Mouse (Mus musculus) embryonic facial prominence, embryonic 10.5 days (tissue): ENCODE measurements around the gene Ctnnbl1. TPM values are rescaled to one million over a fixed set of nuclear protein-coding genes. Genes with fewer than 3 reads are reported as not detected.

Experiments used
- DNase-seq: peaks from one replicate; pipeline ENCODE4 v3.0.0-alpha.2; 2017; ENCODE audit warnings: low spot score
- H3K27ac ChIP-seq: fragments of 300-500 bp; sonication (generic); replicated peaks from 2 replicates; pipeline ENCODE4 v1.5.1; 2016; ENCODE audit warnings: mild to moderate bottlenecking
- H3K27me3 ChIP-seq: fragments of 300-500 bp; sonication (generic); replicated peaks from 2 replicates; pipeline ENCODE4 v1.6.1; 2016; ENCODE audit warnings: low read depth, mild to moderate bottlenecking; ENCODE audit not compliant: poor library complexity, severe bottlenecking
- H3K36me3 ChIP-seq: fragments of 300-500 bp; sonication (generic); replicated peaks from 2 replicates; pipeline ENCODE4 v1.6.1; 2016; ENCODE audit warnings: mild to moderate bottlenecking, moderate library complexity
- H3K4me1 ChIP-seq: fragments of 300-500 bp; sonication (generic); 2 replicates; pipeline ENCODE4 v1.6.1; 2016
- H3K4me3 ChIP-seq: fragments of 300-500 bp; sonication (generic); 2 replicates; pipeline ENCODE4 v1.5.1; 2016; ENCODE audit warnings: mild to moderate bottlenecking, moderate library complexity
- H3K9me3 ChIP-seq: fragments of 300-500 bp; sonication (generic); 2 replicates; pipeline ENCODE4 v1.6.1; 2016; ENCODE audit warnings: mild to moderate bottlenecking
- WGBS: fragments of 180-500 bp; shearing (Covaris S2); methylation state at CpG from one replicate; pipeline ENCODE4 v1.1.7; 2016; 5-methylcytosine and 5-hydroxymethylcytosine counted together
- polyA plus RNA-seq: library from polyadenylated mRNA; unstranded; fragments of >200 nt; fragmentation: Nextera tagmentation; extraction: Ambion mirVana; gene quantifications from 2 replicates; pipeline ENCODE4 v1.2.1, GENCODE M21; 2016

The Ctnnbl1 gene
- polyA plus RNA-seq, 1 experiment from 2014 or later = 93.8 TPM

DNA sequence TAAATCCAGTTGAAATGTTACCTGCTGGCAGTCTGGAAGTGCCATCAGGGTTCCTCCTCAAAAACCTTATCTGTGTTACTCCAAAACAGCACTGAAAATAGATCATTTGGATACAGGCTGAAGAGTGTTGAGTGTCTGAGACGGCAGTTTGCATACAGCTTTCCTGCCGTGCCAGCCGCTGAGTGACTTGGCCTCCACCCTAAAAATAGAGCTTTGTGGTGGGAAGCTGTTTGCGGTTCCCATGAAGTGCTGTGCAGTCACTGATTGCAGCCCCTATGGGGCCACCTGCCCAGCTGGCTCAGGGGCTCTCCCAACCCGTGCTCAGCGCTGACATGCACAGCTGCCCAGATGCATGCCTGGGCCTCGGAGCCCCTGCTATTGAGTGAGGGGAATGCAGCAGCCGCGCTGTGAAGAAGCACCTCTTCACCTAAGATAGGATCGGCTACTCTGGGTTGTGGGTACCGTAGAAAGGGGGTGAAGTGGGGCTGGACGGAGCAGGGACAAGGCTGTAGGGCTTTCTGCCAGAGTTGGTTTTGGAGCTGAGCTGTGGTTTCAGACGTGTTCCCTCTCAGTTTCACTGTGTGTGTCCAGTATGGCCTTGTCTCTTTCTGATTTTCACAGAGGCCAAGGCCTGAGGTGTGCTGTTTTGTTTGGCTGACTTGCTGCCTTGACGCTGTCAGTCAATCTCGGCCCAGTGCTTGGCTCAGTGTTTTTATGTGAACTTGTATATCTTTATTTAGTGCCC, 81.5 kb downstream of the Ctnnbl1 start:
- WGBS = 89% methylated on average over 15 of the region's 15 CpGs
- no peaks in the 10 kb centered on the region for H3K27me3 ChIP-seq
- no peaks in the 10 kb centered on the region for H3K9me3 ChIP-seq
- no peak overlapping the region for H3K27ac ChIP-seq
- no peak overlapping the region for H3K4me3 ChIP-seq
- peaks cover 3% of the 10 kb centered on the region; the same call in 1 of the 2 replicates for H3K4me1 ChIP-seq
- no peak for DNase-seq
- H3K36me3 ChIP-seq = peaks cover 48% of the 10 kb centered on the region

DNA sequence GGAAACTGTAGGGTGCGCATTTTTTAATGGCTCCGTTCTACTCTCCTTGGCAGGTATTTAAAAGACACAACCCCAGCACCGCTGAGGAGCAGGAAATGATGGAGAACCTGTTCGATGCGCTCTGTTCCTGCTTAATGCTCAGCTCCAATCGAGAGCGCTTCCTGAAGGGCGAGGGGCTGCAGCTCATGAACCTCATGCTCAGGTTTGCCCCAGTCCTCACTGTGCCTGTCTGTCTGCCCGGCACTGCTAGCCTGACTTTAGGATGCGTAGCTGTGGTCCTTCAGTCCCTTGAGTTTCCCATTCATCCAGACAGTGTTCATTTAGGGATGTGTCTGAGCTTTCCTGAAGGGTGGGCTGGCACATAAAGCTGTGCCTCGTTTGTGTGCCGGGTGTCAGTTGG, 82.2 kb downstream of the Ctnnbl1 start:
- Histone ChIP-seq H3K4me3 (no peak overlapping the region), H3K36me3 (peaks cover 53% of the 10 kb centered on the region), H3K27me3 (no peaks in the 10 kb centered on the region), H3K9me3 (no peaks in the 10 kb centered on the region), H3K27ac (no peak overlapping the region), H3K4me1 (peaks cover 3% of the 10 kb centered on the region; the same call in 1 of the 2 replicates)
- 94% methylated on average over 12 of the region's 12 CpGs for WGBS
- DNase-seq = no peak

DNA sequence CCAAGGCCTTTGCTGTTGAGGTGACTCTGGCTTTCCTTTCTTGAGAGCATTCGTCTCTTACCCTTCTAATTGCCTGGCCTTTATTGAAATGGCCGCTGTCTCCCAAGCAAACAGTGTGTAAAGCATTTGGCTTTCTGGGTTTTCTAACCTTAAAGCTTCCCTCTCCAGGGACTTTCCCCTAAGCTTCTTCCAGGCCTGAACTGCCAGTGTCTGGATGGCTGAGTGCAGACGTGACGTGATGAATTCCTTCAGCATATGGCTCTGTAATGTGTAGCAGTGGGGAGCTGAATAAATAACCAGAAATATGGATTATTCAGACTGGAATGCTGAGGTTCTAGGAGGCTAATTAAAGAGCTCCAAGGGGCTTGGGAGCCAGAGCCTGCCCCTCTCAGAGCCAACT, 84.1 kb downstream of the Ctnnbl1 start:
- Histone ChIP-seq H3K36me3 (peaks cover 55% of the 10 kb centered on the region), H3K9me3 (no peaks in the 10 kb centered on the region), H3K4me1 (peaks cover 3% of the 10 kb centered on the region; the same call in 1 of the 2 replicates), H3K4me3 (no peak overlapping the region), H3K27me3 (no peaks in the 10 kb centered on the region), H3K27ac (no peak overlapping the region)
- 84% methylated on average over 4 of the region's 4 CpGs for WGBS
- DNase-seq = no peak

DNA sequence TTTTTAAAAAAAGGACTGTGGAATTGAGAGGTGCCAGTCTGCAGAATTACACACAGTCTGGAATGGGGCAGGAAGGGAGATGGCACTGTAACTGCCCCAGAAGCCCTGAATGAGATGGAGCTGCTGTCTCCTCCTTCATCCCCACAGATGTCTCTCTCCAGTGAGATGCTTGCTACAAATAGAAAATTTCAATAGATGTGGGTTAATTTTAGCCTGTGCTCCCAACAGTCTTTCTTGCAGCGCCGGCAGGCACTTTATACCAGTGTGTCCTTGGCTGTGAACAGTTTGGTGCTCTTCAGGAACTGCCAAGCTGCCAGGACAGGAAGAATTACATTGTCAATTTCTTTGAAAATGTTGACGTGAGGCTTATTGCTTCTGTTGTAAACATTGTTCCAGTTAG, 86.3 kb downstream of the Ctnnbl1 start:
- H3K36me3 ChIP-seq = peaks cover 44% of the 10 kb centered on the region
- WGBS = 89% methylated on average over 3 of the region's 3 CpGs

DNA sequence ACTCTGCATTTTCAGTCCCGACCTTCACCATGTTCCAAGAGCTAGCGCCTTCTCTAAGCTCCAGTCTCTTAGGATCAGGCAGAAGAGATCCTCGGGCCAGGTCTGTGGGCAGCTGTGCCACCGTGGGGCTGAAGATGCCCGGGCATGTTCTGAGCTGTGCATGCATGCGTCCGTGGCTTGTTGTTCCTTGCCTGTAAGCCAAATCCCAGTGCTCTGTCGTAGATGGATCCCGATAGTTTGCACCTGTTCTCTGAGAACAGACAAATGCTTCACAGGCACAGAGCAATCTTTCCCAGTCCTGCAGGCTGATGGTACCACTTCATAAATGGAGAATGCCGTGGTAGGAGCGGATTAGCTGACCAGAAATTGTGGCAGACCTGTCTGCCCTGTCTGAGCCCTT, 87.0 kb downstream of the Ctnnbl1 start:
- 94% methylated on average over 11 of the region's 11 CpGs for WGBS
- H3K27ac ChIP-seq = no peak overlapping the region

More for the DNA sequence above, 86.3 kb downstream of the Ctnnbl1 start:
- no peaks in the 10 kb centered on the region for H3K9me3 ChIP-seq
- DNase-seq = no peak
- H3K27ac ChIP-seq = no peak overlapping the region
- H3K4me1 ChIP-seq = peaks cover 3% of the 10 kb centered on the region; the same call in 1 of the 2 replicates
- no peaks in the 10 kb centered on the region for H3K27me3 ChIP-seq
- H3K4me3 ChIP-seq = no peak overlapping the region

DNA sequence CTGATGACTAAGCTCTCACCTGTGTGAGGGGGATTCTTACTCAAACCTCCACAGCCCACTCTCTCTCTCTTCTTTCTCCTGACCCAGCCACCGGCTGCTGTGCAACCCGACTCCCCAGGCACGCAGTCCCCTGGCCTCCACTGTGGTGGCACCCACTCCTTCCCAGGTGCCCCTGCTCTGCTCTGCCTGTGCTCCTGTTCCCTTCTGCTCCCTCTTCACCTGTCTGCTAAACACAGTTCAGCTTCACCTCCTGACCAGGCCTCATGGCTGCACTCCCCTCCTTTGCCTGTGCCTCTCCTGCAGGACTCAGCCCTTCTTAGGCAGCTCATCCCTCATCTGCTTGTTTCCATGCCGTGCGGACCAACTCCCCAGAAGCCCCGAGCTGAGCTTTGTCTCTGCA, 92.9 kb downstream of the Ctnnbl1 start:
- H3K4me1 ChIP-seq = no peaks in the 10 kb centered on the region; the same call in 1 of the 2 replicates
- WGBS = 87% methylated on average over 6 of the region's 6 CpGs
- no peaks in the 10 kb centered on the region for H3K9me3 ChIP-seq
- no peak overlapping the region for H3K4me3 ChIP-seq
- H3K27ac ChIP-seq = no peak overlapping the region
- peaks cover 6% of the 10 kb centered on the region for H3K36me3 ChIP-seq
- DNase-seq = no peak
- no peaks in the 10 kb centered on the region for H3K27me3 ChIP-seq

More for the DNA sequence above, 87.0 kb downstream of the Ctnnbl1 start:
- no peaks in the 10 kb centered on the region for H3K27me3 ChIP-seq
- H3K9me3 ChIP-seq = no peaks in the 10 kb centered on the region
- peaks cover 36% of the 10 kb centered on the region for H3K36me3 ChIP-seq
- no peak for DNase-seq
- peaks cover 3% of the 10 kb centered on the region; the same call in 1 of the 2 replicates for H3K4me1 ChIP-seq
- H3K4me3 ChIP-seq = no peak overlapping the region

DNA sequence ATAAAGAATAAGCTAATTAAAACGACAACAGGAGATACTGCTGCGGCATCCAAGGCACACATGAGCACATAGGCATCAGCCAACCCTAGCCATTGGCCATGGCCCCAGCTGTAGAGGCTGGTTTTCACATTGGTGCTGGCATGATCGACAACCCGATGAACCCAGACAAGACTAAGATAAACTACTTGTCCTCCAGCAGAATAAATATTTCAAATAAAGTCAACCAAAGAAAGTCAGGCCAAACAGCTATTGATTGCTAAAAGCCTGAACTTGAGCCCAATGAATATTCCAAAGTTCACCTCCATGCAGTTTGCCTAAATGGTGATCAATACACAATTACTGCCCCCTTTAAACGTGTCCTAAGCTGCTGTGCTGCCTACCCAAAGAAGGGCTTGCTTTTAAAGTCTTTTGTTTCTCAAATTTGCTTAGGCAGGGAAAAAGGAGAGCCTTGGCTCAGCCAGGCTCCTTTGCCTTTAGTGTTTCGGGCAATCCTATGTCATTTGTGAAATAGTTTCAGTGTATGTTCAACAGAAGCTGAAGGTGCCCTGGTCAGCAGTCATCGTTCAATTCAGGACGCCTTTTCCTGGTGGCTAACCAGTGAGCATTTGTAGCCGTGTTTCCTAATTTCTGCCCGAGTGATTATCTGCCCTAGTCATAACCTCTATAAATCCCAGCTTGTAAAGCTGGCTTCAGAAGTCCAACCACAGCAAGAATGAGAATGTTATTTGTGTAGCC, 93.6 kb downstream of the Ctnnbl1 start:
- Histone ChIP-seq H3K4me3 (no peak overlapping the region), H3K27me3 (no peaks in the 10 kb centered on the region), H3K9me3 (no peaks in the 10 kb centered on the region), H3K36me3 (peaks cover 4% of the 10 kb centered on the region), H3K4me1 (no peaks in the 10 kb centered on the region; the same call in 1 of the 2 replicates), H3K27ac (no peak overlapping the region)
- no peak for DNase-seq
- WGBS = 90% methylated on average over 10 of the region's 10 CpGs

DNA sequence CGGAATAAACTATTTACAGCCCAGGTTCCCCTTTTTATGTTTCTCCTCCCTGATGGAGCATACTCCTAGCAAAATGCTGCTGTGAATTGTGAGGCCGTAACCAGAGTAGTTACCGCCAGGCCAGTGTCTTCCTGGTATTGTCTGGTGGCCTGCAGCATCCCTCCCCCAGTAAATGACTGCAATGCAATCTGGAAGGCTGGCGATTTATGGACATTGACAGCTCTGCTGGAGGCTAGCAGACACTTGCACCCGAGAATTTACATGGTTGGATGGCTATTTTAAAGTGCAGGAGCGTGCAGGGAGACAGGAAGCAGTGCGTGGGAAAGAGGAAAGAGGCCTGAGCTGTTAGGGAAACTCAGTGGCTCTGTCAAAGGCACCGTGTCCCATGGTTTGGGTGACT, 99.8 kb downstream of the Ctnnbl1 start:
- Histone ChIP-seq H3K27ac (no peak overlapping the region), H3K27me3 (no peaks in the 10 kb centered on the region), H3K4me3 (no peak overlapping the region), H3K9me3 (no peaks in the 10 kb centered on the region), H3K36me3 (peaks cover 36% of the 10 kb centered on the region), H3K4me1 (peaks cover 19% of the 10 kb centered on the region)
- 76% methylated on average over 8 of the region's 8 CpGs for WGBS
- DNase-seq = no peak

DNA sequence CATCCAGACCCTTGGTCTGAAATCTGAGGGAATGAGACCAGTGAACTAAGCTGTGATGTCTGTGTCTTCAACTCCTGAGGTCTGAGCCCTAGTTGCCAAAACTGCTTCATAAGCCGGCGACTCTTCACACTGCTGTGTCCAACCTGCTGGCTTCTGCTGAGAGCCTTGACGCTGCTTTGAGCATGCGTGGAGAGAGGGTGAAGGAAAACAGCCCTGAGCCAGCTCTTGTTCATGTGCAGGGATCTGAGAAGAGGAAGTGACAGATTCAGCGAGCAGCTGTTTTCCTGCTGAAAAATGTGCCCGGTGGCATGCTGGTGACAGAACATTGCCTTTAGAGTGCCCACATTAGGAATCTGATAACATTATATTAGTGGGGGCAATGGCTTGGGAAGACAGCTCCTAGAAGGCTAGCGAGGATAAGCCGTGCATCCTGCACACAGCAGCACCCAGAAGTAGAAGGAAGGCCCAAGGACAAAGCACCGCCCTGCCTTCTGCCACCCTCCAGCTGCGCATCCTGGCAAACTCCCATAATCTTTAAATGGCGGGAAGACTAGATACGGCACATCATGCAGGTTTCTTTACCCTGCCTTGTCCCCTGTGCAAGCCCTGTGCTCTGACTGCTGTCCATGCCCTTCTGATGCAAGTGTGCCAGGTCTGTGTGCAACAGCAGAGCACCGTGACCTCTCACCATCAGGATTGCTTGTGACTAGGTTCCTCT, 101.2 kb downstream of the Ctnnbl1 start:
- no peaks in the 10 kb centered on the region for H3K9me3 ChIP-seq
- 92% methylated on average over 13 of the region's 13 CpGs for WGBS
- H3K27ac ChIP-seq = no peak overlapping the region
- H3K36me3 ChIP-seq = peaks cover 36% of the 10 kb centered on the region
- H3K27me3 ChIP-seq = no peaks in the 10 kb centered on the region
- DNase-seq = no peak
- H3K4me1 ChIP-seq = peaks cover 21% of the 10 kb centered on the region
- no peak overlapping the region for H3K4me3 ChIP-seq

DNA sequence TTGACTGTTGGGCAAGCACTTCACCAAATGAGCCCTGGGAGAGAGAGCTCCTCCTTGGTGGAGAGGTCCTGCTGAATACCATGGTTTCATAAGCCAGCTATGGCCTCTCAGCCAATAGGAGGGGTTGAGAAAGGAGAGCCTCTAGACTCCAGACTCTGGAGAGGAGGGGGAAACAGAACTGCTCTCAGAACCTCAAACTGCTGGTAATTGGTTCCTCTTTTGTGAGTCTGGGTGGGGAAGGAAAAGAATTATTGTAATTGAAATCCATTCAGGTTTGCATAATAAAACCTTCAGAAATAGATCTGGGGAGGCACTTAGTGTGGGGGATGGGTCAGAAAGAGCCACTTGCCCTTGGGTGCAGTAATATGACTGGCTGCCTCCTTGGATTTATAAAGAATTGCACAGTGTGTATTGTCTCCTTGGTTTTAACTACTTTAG, 103.5 kb downstream of the Ctnnbl1 start:
- Histone ChIP-seq H3K4me3 (no peak overlapping the region), H3K4me1 (peaks cover 29% of the 10 kb centered on the region), H3K9me3 (no peaks in the 10 kb centered on the region), H3K36me3 (peaks cover 36% of the 10 kb centered on the region), H3K27ac (no peak overlapping the region), H3K27me3 (no peaks in the 10 kb centered on the region)
- no peak for DNase-seq

DNA sequence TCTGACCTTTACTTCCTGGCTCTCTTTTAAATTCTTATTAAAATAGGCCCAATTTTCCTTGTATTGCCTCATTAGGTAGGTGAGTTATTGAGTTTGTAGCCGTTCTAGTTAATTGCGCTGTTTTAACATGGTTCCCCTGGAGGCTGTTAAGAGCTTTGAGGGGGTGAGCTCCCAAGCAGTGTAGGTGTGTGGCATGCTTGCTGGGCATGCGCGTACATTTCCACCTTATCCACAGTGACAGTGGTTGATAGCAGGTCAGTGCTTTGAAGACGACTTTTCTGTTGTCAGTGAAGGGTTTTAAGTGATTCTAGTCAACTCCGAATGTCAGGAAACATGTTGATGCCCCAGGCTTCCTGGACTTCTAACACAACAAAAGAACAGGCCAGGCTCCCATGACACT, 103.9 kb downstream of the Ctnnbl1 start:
- H3K27me3 ChIP-seq = no peaks in the 10 kb centered on the region
- 63% methylated on average over 6 of the region's 6 CpGs for WGBS
- H3K9me3 ChIP-seq = no peaks in the 10 kb centered on the region
- peaks cover 36% of the 10 kb centered on the region for H3K36me3 ChIP-seq
- no peak for DNase-seq
- H3K4me1 ChIP-seq = peaks cover 29% of the 10 kb centered on the region
- no peak overlapping the region for H3K4me3 ChIP-seq
- no peak overlapping the region for H3K27ac ChIP-seq

DNA sequence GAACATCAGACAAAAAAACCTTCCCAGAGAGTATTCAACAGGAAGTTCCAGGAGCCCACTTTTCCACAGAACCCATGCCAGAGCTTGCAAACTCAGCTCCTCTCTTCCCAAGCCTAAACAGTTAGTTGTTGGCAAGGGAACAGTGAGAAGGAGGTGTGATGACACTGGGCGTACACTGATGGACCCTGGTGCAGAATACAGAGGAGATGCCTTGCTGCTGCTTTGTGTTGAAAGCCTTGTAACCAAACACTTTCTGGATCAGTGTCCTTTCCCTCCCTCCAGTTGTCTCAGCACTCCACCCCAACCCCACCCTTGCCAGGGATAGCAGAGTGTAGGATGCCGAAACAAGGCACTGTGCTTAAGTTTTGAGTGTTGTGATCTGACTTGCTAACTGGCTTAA, 107.5 kb downstream of the Ctnnbl1 start:
- peaks cover 29% of the 10 kb centered on the region for H3K4me1 ChIP-seq
- no peaks in the 10 kb centered on the region for H3K27me3 ChIP-seq
- H3K4me3 ChIP-seq = no peak overlapping the region
- H3K9me3 ChIP-seq = no peaks in the 10 kb centered on the region
- WGBS = 74% methylated on average over 2 of the region's 2 CpGs
- peaks cover 2% of the 10 kb centered on the region for H3K36me3 ChIP-seq
- no peak for DNase-seq
- H3K27ac ChIP-seq = no peak overlapping the region
